Mouse (Mus musculus) embryonic facial prominence, embryonic 13.5 days (tissue): Measurements from ENCODE around the gene Wnt9a. TPM values are rescaled to one million over a fixed set of nuclear protein-coding genes. Genes with fewer than 3 reads are reported as not detected.

Experiments
- ATAC-seq: fragments of 200-750 bp; cut with Nextera tagmentation; 2 replicates; pipeline ENCODE4 v1.8.0; 2017; ENCODE audit warnings: low read depth; ENCODE audit not compliant: insufficient number of reproducible peaks, insufficient read depth, low FRiP score, low TSS enrichment
- H3K27ac ChIP-seq: fragments of 300-500 bp; sonication (generic); 2 replicates; pipeline ENCODE4 v1.5.1; 2015; ENCODE audit warnings: moderate library complexity, mild to moderate bottlenecking, inconsistent platforms
- H3K27me3 ChIP-seq: fragments of 300-500 bp; sonication (generic); 2 replicates; pipeline ENCODE4 v1.6.1; 2015; ENCODE audit warnings: mild to moderate bottlenecking, inconsistent platforms
- H3K36me3 ChIP-seq: fragments of 300-500 bp; sonication (generic); 2 replicates; pipeline ENCODE4 v1.6.1; 2015; ENCODE audit warnings: mild to moderate bottlenecking, inconsistent platforms
- H3K4me1 ChIP-seq: fragments of 300-500 bp; sonication (generic); 2 replicates; pipeline ENCODE4 v1.6.1; 2015; ENCODE audit warnings: inconsistent platforms
- H3K4me2 ChIP-seq: fragments of 300-500 bp; sonication (generic); 2 replicates; pipeline ENCODE4 v1.6.1; 2015; ENCODE audit warnings: moderate library complexity, mild to moderate bottlenecking, inconsistent platforms
- H3K4me3 ChIP-seq: fragments of 300-500 bp; sonication (generic); 2 replicates; pipeline ENCODE4 v1.5.1; 2015; ENCODE audit warnings: mild to moderate bottlenecking, inconsistent platforms
- H3K9ac ChIP-seq: fragments of 300-500 bp; sonication (generic); 2 replicates; pipeline ENCODE4 v1.6.1; 2015; ENCODE audit warnings: mild to moderate bottlenecking, inconsistent platforms
- H3K9me3 ChIP-seq: fragments of 300-500 bp; sonication (generic); 2 replicates; pipeline ENCODE4 v1.6.1; 2016; ENCODE audit warnings: inconsistent platforms
- WGBS: fragments of 180-500 bp; shearing (Covaris S2); methylation state at CpG from one replicate; pipeline ENCODE4 v1.1.7; 2015; ENCODE audit warnings: mixed read lengths; 5-methylcytosine and 5-hydroxymethylcytosine counted together
- microRNA-seq: library from miRNA; unstranded; fragments of <30 nt; microRNA quantifications from one replicate; pipeline ENCODE4, GENCODE M21; 2016
- polyA plus RNA-seq: library from polyadenylated mRNA; unstranded; fragments of >200 nt; fragmentation: Nextera tagmentation; extraction: Ambion mirVana; gene quantifications from 2 replicates; pipeline ENCODE4 v1.2.1, GENCODE M21; 2015

Wnt9a gene
- polyA plus RNA-seq, 1 experiment from 2014 or later, result 6.9 TPM

DNA sequence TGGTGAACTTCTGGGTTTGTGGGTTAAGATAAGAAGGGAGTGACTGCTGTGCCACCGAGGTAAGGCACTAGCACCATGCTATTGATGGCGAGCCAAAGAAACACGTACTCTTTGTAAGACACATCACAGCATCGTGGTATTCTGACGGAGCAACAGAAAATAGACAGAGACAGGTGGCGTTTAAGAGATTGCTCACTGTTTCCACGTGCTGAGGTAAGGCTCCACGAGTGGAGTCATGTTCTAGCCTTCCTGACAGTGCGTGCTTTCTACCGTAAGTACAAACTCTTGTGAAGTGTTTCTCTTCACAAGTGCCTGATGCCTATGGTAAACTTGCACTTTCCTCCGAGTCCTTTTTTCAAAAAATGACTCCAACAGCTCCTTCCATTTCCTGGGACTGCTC lies 63.1 kb downstream of the Wnt9a start:
- no peak overlapping the region for H3K9ac ChIP-seq
- ATAC-seq, result no peak
- H3K27ac ChIP-seq, result no peak overlapping the region

DNA sequence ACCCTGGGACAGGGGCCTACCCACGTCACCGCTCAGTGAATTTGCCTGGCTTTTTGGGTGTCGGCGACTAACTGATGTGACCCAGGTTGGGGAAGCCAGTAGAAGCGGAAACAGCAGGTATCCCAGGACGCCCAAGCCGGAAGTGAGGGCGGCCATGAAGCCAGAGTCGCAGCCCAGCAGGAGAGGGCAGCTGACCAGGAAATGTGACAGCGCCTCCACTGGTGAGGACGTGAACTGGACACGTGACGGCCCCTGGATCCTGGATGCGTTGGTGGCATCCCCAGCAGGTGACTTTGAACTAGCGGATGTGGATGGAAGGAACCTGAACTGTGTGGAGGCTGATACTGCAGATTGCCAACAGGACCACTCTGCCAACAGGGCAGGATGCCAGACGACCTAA lies 68.7 kb downstream of the Wnt9a start, which contains the start of gene Prss38:
Gene Prss38 (minus strand): TSS at position 183 of the 400 bp plus-strand sequence.
- no peak within 1 kb of the TSS for H3K27ac ChIP-seq
- peaks cover 25% of the 10 kb centered on the region for H3K4me1 ChIP-seq
- ATAC-seq, result no peak

More for the DNA sequence above, 63.1 kb downstream of the Wnt9a start:
- Histone ChIP-seq H3K4me3 (no peak overlapping the region), H3K36me3 (no peaks in the 10 kb centered on the region), H3K4me2 (no peak overlapping the region), H3K27me3 (no peaks in the 10 kb centered on the region), H3K9me3 (no peaks in the 10 kb centered on the region), H3K4me1 (peaks cover 37% of the 10 kb centered on the region)
- WGBS, result 73% methylated on average over 11 of the region's 11 CpGs

DNA sequence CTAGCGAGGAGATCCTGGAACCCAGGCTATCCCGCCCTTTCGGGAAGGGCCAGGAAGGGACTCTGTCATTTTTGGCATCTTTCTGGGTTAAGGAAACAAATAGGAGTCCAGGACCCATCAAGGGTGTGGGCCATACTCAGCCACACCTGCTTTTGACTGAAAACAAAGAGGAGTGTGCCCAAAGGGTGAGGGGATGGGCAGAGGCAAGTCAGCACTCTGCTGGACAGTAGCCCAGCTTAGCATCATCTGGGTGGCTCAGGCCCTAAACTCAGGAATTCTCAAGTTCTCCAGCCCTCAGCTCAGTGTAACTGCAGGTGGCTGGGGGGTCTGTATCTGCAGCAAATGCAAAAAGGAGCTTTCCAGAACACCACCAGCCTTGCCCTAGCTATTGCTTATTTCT lies 71.3 kb downstream of the Wnt9a start:
- no peak overlapping the region for H3K27ac ChIP-seq
- no peak overlapping the region for H3K9ac ChIP-seq
- H3K4me2 ChIP-seq, result no peak overlapping the region
- H3K36me3 ChIP-seq, result no peaks in the 10 kb centered on the region
- ATAC-seq, result no peak
- H3K4me3 ChIP-seq, result no peak overlapping the region
- 86% methylated on average over 3 of the region's 3 CpGs for WGBS
- no peaks in the 10 kb centered on the region for H3K9me3 ChIP-seq
- peaks cover 11% of the 10 kb centered on the region for H3K4me1 ChIP-seq
- no peaks in the 10 kb centered on the region for H3K27me3 ChIP-seq

More for the DNA sequence above, 68.7 kb downstream of the Wnt9a start, which contains the start of gene Prss38:
- Histone ChIP-seq H3K4me2 (no peak within 1 kb of the TSS), H3K9me3 (no peaks in the 10 kb centered on the region), H3K36me3 (no peaks in the 10 kb centered on the region), H3K27me3 (no peaks in the 10 kb centered on the region), H3K9ac (no peak within 1 kb of the TSS), H3K4me3 (no peak within 1 kb of the TSS)
- 83% methylated on average over 16 of the region's 16 CpGs for WGBS

DNA sequence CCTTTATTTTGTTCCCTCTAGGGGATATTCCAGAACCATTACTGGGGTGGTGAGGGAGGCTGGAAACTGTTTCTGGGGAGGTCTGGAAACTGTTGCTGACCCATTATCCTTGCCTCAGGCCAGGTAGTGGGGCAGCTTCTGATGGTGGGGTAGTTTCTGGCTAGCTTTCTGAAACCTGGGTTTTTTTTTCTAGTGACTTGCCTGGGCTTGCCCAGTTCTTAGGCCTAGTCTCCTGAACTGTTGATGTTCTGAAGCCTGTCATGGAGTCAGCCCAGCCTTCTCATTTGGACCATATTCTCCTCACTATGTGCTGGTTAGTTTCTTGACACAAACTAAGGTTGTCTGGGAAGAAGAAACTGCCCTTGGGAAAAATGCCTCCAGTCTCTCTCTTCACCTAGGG lies 72.8 kb downstream of the Wnt9a start:
- no peaks in the 10 kb centered on the region for H3K36me3 ChIP-seq
- H3K27me3 ChIP-seq, result no peaks in the 10 kb centered on the region
- H3K9me3 ChIP-seq, result no peaks in the 10 kb centered on the region
- H3K4me3 ChIP-seq, result no peak overlapping the region
- ATAC-seq, result no peak
- no peak overlapping the region for H3K9ac ChIP-seq
- peaks cover 18% of the 10 kb centered on the region for H3K4me1 ChIP-seq
- H3K27ac ChIP-seq, result no peak overlapping the region
- no peak overlapping the region for H3K4me2 ChIP-seq

Small RNA genes within 50 kb of the gene (microRNA-seq; reads per million reads assigned to microRNA genes)
- not detected for gene Gm24756

Other genes starting within 250 kb of the Wnt9a start
- gene Obscn, start 170.5 kb upstream of the Wnt9a start, polyA plus RNA-seq, result 0.32 and 0.42 TPM in 2 replicates
- 3.3 and 3.6 TPM in 2 replicates for gene Iba57, start 143.2 kb upstream of the Wnt9a start, polyA plus RNA-seq
- 0.21 and 0.28 TPM in 2 replicates for gene Gjc2, start 123.7 kb upstream of the Wnt9a start, polyA plus RNA-seq
- 124 and 142 TPM in 2 replicates for gene Guk1, start 114.7 kb upstream of the Wnt9a start, polyA plus RNA-seq
- gene Mrpl55, start 104.4 kb upstream of the Wnt9a start, polyA plus RNA-seq, result 90.7 and 97.1 TPM in 2 replicates
- gene 2310033P09Rik, start 98.6 kb upstream of the Wnt9a start, polyA plus RNA-seq, result 36.8 and 45.5 TPM in 2 replicates
- gene Arf1, start 78.7 kb upstream of the Wnt9a start, polyA plus RNA-seq, result 693 and 702 TPM in 2 replicates
- 3.7 and 4.0 TPM in 2 replicates for gene Wnt3a, start 16.2 kb upstream of the Wnt9a start, polyA plus RNA-seq
- gene Prss38, start 68.7 kb downstream of the Wnt9a start, polyA plus RNA-seq, result not detected in 2 replicates
- 14.9 and 15.4 TPM in 2 replicates for gene Jmjd4, start 143.1 kb downstream of the Wnt9a start, polyA plus RNA-seq
- gene Snap47, start 144.3 kb downstream of the Wnt9a start, polyA plus RNA-seq, result 137 and 140 TPM in 2 replicates
- 10.5 and 11.3 TPM in 2 replicates for gene Zfp867, start 165.5 kb downstream of the Wnt9a start, polyA plus RNA-seq
- gene Zkscan17, start 219.8 kb downstream of the Wnt9a start, polyA plus RNA-seq, result 23.9 and 24.9 TPM in 2 replicates
- gene Nlrp3, start 234.6 kb downstream of the Wnt9a start, polyA plus RNA-seq, result 0.22 and 0.39 TPM in 2 replicates